Mouse (Mus musculus): ENCODE measurements around the gene Clptm1. TPM values are rescaled to one million over a fixed set of nuclear protein-coding genes. Genes with fewer than 3 reads are reported as not detected.
A peak's percentile ranks its signal among the peaks of the same experiment; 100 is the strongest.
"Not testable (repeated sequence)": the region's sequence is repeated elsewhere in the genome, so short reads cannot be mapped to it uniquely, and the experiment has no call there.

Clptm1 gene
- total RNA-seq, 2 experiments from 2014 or later = 144 to 151 TPM

DNA sequence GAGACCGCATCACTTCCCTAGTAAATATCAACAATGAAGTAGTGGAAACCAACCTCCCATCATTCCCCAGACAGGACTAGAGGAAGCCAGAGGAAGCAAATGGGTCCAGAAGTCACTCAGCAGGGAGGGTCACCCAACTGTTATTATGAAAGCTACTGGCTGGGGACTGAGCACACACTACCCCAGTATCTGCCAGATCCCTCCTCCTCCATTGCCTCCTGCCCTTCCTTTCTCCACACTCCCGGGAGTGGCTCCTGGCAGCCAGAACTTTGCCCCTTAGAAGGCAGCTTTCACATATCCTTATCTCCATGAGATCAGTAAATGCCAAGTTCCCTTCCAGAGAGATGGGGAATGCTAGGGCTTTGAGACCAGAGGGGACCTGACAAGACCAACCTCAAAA, 41.4 kb downstream of the Clptm1 start:
- no peak for DNase-seq (ENCODE audit: low spot score in 2 of 2)

DNA sequence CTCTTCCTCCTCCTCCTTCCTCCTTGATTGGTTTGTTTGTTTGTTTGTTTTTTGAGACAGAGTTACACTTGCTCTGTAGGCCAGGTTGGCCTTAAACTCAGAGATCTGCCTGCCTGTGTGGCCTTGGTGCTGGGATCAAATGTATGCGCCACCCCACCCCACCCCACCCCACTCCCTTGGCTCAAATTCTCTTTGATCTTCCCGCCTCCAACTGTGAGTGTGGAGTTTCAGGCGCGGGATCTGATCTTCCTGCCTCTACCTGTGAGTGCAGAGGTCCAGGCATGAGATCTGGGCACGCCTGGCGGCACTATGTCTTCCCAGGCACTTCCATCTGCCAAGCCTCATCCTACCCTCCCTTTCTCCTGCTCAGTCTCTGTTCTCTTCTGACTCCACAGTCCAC, 42.6 kb downstream of the Clptm1 start:
- no peak for DNase-seq (ENCODE audit: low spot score in 2 of 2)
- intact Hi-C loops (cut with DNase I) = no loop called here

More for the DNA sequence above, 41.4 kb downstream of the Clptm1 start:
- intact Hi-C loops (cut with DNase I) = no loop called here

DNA sequence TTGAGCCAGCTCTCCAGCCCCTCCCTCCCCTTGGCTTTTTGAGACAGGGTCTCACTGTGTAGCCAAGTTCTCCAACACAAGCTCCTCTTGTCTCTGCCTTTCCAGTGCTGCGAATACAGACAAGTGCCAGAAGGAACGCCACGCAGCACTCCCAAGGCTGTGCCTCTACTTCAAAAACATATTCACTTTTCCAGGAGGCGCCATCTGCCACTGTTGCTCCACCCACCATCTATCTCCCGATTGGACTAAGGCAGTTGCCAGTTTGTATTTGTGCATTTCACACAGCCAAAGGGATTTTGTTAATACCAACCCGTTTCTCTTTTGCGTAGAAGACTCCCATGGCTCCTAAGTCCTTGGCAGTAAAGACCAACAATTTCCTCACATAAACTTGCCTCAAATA, 44.0 kb downstream of the Clptm1 start:
- DNase-seq (ENCODE audit: low spot score in 2 of 2) = peak; percentile 45 to 88
- intact Hi-C loops (cut with DNase I) = no loop called here

DNA sequence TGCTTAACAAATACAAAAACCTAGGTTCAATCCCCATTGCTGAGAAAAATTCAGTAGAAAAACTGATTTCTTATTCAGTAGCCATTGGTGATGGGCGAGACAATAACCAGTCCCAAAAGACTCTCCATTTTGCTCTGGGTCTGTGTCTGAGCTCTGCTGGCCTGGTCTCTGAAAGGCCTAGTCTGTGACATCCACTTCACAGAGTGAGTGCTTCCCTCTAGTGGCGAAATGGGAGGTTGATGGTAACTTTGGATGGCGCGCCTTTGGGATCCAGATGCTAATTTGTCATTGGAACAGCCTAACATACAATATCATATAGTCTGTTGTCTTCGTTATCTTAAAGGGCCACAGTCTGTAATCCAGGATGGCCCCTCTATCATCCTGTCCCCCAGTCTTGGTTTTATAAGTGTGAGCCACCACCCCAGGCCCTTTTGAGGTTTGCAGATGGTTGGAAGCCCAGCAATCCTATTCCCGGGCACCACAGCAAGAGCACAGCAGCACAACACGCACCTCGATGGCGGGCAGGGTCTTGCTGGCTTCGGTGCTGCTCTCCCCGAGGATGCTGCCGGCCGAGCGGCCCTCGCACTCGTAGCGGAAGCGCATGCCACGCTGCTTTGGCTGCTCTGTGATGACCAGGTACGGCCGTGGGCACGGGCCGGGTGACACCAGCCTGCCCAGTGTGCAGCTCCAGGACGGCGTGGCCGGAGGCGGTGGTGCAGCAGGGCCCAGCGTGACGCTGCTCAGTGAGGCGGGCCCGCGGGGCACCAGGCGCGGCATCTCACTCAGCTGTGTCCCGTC, 45.6 kb downstream of the Clptm1 start:
- intact Hi-C loops (cut with DNase I) = loop anchor here (2.0 to 5.0 kb wide), 2 partner anchors 28 to 212 kb away; no protein-coding TSS in a partner anchor
- peak; percentile 77 to 84 for DNase-seq (ENCODE audit: low spot score in 2 of 2)

DNA sequence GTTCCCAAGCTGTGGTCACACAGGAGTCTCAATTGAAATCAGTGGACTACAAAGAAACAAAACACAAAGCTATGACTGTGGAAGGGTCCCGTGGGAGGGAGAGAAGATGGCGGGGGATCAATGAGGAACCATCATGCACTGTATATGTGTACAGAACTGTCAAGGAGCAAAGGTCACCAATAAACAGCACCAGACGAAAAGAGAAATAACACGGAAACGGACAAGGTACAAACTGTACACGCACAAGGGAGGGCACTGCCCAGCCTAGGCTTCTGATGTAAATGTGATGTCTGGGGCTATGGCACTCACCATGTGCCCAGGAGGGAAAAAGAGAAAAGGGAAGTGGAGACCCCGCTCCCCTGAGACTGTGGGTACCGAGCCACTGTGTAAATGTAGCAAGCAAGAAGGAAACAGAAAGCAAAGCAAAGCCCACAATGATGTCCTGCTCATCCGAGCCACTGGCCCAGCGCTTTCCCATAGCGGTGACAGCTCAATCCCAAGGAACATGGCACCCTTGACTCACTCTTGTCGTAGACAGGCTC, 49.7 kb downstream of the Clptm1 start:
- intact Hi-C loops (cut with DNase I) = loop anchor here (5.0 kb wide), 1 partner anchor 208 kb away; no protein-coding TSS in a partner anchor
- no peak for DNase-seq (ENCODE audit: low spot score in 2 of 2)

DNA sequence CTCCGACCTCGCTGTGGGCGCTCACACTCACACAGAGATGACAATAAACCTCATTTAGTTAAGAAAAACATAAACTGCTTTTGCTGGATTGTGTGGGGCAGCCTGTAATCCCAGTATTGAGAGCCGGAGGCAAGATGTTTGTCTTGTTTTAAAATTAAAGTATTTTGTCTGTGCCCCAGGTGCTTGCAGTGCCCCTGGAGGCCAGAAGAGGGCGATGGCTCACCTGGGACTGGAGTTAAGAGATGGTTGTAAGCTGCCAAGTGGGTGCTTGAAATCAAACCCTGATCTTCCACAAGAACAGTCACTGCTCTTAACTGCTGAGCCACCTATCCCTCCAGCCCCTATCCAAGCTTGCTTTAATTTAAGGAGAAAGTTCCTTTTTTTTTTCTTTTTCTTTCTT, 53.9 kb downstream of the Clptm1 start:
- intact Hi-C loops (cut with DNase I) = no loop called here
- DNase-seq (ENCODE audit: low spot score in 2 of 2) = no peak

DNA sequence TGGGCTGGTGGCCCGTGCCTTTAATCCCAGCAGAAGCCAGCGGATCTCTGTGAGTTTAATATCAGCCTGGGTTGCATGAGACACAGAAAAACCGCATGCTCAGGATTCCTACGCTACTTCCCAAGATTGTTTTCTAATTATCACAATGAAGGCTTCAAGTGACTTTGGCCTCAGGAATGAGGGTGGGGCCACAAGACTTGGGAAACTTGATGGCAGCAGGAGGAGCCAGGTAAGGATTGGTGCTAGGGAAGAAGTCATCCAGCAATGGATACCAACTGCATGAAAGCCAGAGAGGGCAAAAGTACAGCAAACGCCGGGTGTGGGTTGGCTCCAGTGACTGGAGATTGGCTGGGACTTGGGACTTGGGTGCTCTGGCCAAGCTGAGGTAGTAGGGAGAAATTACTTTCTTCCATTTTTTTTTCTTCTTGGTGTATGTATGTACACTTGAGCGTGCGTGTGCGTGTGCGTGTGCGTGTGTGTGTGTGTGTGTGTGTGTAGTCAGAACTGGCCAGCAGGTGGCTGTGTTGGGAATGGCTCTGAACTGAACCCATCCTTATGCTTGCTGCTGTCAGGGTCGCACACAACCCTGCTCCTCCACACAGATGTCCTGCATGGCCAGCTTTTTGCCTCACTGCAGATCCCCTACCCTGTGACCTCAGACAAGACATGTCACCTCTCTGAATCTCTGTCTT, 55.0 kb downstream of the Clptm1 start:
- intact Hi-C loops (cut with DNase I) = no loop called here
- DNase-seq (ENCODE audit: low spot score in 2 of 2) = no peak

DNA sequence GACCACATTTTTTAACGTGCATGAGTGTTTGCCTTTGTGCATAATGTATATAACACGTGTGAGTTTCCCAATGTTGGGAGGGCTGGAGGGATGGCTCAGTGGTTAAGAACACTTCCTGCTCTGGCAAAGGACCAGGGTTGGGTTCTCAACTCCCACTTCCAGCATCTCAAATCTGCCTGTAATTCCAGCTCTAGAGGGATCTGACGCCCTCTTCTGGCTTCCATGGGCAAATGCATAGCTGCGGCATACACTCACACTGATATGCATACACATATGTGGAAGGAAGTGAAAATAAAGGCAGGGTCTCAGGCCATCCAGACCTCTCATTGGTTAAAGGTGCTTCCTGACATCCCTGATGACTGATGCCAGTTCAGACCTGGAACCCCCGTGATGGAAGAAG, 57.5 kb downstream of the Clptm1 start:
- intact Hi-C loops (cut with DNase I) = no loop called here
- no peak for DNase-seq (ENCODE audit: low spot score in 2 of 2)

DNA sequence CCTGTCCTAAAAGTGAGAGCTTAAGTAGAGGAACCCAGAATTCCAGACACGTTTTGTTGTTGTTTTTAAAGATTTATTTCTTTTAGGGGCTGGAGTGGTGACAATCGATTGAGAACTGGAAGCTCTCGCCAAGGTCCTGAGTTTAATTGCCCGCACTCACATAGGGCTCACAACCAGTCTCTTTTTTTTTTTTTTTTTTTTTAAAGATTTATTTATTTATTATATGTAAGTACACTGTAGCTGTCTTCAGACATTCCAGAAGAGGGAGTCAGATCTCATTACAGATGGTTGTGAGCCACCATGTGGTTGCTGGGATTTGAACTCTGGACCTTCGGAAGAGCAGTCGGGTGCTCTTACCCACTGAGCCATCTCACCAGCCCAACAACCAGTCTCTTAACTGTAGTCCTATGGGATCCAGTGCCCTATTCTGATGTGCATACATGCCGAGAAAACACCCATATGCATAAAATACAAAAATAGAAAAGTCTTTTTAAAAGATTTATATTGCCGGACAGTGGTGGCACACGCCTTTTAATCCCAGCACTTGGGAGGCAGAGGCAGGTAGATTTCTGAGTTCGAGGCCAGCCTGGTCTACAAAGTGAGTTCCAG, 60.1 kb downstream of the Clptm1 start:
- DNase-seq (ENCODE audit: low spot score in 2 of 2); intact Hi-C loops (cut with DNase I): not testable (repeated sequence)

DNA sequence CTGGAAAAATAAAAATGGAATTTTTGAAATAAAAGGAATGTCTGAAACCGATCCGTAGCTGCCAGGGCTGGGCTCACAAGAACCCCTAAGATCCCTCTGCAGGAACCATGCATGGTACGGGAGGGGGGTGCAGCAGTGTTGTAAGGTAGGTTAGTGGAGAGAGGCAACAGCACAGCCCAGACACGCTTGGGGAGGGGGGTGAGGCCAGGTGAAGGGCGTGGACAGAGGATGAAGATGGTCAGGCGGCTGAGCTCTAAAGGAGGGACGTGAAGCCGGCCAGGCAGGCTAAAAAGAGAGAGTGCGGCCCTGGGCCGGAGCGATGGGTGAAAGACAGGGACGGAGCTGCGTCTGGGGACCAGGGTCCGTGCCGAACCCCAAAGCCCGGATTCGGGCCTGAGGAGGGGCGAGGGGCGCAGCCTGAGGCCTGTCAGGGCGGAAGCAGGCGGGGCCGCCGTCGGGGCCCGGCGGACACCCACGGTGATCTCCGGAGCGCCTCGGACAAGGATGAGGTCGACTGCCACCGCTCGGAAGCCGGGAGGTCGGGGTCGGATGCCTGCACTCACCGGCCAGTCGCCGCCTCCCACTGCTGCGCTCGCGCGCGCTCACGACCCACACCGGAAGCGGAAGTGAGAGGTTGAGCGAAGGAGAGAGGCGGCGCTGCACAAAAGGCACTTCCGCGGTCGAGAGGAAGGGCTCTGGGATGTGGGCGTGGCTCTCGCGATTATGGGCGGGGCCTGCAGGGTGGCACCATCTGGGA, 60.8 kb downstream of the Clptm1 start, which contains the start of gene Clasrp:
Clasrp (minus strand) TSS at position 638 of the 757 bp plus-strand sequence.
- peak; percentile 93 to 96 for DNase-seq (ENCODE audit: low spot score in 2 of 2)
- intact Hi-C loops (cut with DNase I) = no loop called here

DNA sequence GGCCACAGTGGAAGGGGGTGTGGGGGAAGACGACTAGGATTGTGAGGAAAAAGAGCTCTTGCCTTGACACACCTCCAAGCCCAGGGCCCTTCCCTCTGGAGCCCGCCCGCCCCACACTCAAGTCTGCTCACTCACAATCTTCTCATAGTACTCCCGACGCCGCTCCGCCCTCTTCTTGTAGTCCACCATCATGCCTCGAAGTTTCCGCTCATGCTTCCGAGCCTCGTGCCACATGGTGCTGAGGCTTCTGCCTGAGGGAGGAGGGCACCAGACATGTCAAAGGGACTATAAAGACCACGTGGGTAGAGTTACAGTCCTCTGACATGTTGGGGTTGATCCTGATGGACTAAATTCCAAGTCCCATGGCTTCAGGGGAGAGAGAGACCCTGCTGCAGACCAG, 61.8 kb downstream of the Clptm1 start:
- no peak for DNase-seq (ENCODE audit: low spot score in 2 of 2)
- intact Hi-C loops (cut with DNase I) = no loop called here

DNA sequence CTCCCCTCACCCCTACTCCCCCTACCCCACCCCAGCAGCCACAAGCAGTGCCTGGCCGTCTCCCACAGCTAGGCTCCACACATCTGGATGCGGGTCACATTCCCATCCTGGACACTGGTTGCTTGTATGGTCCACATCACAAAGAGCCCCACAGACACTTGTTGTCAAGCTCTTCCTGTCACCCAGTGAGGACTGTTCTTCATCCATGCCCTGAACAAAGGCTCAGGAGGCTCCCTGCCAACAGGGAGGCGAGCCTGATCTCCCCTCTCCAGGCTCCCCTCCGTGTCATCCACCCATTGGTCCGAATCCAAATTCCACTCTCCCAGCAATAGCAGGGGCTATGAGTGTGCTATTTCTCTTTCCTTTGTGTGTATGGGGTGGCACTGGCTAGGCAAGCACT, 64.3 kb downstream of the Clptm1 start:
- intact Hi-C loops (cut with DNase I) = no loop called here
- DNase-seq (ENCODE audit: low spot score in 2 of 2) = peak in 1 of 2 experiments; percentile 55

DNA sequence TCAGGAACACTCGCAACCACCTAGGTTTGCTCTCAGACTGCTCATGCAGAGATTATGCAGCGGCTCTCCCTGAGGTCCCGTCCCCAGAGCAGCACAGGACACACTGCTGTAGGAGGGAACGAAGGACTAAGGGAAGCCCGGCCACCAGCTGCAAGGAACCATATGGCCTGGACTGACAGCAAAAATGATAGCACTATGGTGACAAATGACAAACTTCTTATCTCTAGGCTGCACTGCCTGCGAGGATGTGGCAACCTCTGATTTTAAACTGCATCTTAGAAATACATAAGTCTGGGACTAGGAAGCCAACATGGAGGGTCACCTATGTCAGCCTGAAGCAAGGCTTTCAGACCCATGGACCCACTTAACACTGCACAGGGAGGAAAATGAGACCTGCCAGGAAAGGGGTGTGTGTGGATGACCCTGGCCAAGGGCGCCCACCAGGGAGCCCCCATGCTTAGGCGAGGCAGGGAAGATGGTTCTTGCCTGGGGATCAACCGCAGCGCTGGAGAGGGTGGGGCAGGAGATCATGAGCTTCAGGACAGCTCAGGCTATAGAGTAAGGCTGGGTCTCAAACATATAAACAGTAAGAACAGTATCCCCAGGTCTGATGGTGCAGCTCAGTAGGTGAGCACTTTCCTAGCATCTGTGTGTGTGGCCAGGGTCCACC, 71.6 kb downstream of the Clptm1 start:
- DNase-seq (ENCODE audit: low spot score in 2 of 2) = no peak
- intact Hi-C loops (cut with DNase I) = no loop called here

DNA sequence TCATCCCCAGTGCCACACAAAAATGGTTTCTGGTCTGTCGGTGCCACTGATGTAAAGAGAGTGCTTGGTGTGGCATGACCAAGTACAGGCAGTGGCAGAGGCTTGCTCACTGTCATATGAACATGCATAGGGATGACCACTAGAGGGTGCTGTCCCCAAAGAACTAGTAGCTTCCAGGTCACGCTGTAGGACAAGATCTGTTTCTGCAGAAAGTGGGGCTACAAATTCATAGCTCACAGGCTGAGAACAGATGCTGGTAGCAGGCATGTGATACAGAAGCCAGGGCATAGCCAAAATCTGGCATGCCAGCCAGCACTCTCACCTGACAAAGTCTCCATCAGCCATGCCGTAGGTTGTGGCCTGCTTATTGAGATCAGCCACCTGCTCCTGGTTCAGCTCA, 74.9 kb downstream of the Clptm1 start:
- intact Hi-C loops (cut with DNase I) = loop anchor here (2.0 to 5.0 kb wide), 2 partner anchors 29 to 183 kb away; no protein-coding TSS in a partner anchor
- DNase-seq (ENCODE audit: low spot score in 2 of 2) = peak; percentile 73 to 88

DNA sequence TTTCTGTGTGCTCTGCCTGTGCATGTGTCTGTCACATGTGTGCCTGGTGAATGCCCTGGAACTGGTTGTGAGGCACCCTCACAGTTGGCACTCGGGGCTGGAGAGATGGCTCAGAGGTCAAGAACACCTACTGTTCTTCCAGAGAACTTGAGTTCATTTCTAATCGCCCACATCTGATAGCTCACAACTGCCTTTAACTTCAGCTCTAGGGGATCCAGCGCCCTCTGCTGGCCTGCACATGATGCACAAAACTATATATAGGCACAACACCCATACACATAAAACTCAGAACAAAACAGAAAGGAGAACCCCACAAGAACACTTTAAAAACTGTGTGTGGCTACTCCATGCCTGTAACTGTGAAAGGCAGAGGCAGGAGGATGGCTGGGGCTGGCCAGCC, 75.6 kb downstream of the Clptm1 start:
- peak; percentile 40 to 66 for DNase-seq (ENCODE audit: low spot score in 2 of 2)
- intact Hi-C loops (cut with DNase I) = loop anchor here (5.0 kb wide), 1 partner anchor 182 kb away; no protein-coding TSS in a partner anchor

DNA sequence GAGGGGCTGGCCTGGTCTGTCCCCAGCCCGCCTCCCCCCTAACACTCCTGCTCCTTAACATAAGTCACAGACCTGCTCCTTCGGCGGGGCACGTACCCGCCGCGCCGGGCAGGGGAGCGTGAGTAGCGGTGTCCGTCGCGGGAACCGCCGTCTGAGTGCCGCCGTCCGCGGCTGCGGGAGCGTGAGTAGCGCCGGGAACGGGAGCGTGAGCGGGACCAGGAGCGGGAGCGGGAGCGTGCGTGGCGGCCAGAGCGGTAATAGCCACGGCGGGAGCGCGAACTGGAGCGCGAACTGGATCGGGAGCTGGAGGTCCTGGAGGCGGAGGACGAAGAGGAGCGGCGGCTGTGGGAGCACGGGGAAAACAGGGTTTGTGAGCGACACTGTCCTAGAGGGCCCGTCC, 78.6 kb downstream of the Clptm1 start:
- intact Hi-C loops (cut with DNase I) = loop anchor here (5.0 kb wide), 1 partner anchor 179 kb away; no protein-coding TSS in a partner anchor
- DNase-seq (ENCODE audit: low spot score in 2 of 2) = no peak

Measured in left cerebral cortex, postnatal 25 days (tissue).